Mouse (Mus musculus): Measurements from ENCODE around the gene Nfkbib.

Gene Nfkbib

GRCm38 (mm10) chr7:28719159-28719558 is 48.2 kb downstream of the Nfkbib start:
- DNase-seq (ENCODE audit: low spot score in 2 of 2), result no peak

- DNase-seq (ENCODE audit: low spot score in 2 of 2), result no peak
Measured at GRCm38 (mm10) chr7:28717726-28718125, 49.6 kb downstream of the Nfkbib start.

DNA sequence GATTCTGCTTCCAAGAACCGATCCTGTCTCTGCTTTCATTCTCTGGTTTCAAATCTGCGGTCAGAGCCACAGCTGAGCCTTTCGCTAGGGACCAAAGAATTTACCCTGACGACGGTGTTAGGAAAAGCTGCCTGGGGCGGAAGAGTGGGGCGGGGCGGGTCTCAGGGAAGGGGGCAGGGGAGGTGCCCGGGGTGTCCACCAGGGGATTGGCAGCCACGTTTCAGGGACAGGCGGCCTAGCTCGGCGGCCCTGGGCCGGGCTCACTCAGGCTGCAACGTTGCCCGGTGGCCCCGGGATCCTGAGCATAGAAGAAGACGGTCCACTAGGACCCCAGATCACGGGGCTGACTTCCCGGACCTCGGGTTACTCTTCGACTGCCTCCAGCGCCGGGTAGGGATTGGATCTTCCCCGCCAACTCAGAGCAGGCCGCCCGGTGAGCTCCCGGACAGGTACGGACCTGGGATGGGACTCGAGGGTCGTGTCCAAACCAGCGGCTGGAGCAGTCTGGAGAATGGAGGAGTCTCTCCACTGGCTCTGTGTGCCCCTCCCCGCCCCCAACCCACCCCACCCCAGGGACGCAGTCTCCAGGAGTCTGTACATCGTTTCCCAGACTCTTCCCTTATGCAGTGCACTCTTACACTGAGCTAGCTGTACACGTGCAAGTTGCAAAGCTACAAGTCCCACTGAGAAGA is 50.6 kb downstream of the Nfkbib start, which contains the start of gene Fbxo17:
Gene Fbxo17 (plus strand): TSS at position 215 of the 692 bp plus-strand sequence.
- DNase-seq (ENCODE audit: low spot score in 2 of 2), result peak; percentile 41 to 44

GRCm38 (mm10) chr7:28715598-28715997 is 51.7 kb downstream of the Nfkbib start:
- peak; percentile 21 to 23 for DNase-seq (ENCODE audit: low spot score in 2 of 2)

GRCm38 (mm10) chr7:28714667-28715066 is 52.6 kb downstream of the Nfkbib start:
- no peak for DNase-seq (ENCODE audit: low spot score in 2 of 2)

GRCm38 (mm10) chr7:28710962-28711361 is 56.4 kb downstream of the Nfkbib start:
- DNase-seq (ENCODE audit: low spot score in 2 of 2), result no peak

DNA sequence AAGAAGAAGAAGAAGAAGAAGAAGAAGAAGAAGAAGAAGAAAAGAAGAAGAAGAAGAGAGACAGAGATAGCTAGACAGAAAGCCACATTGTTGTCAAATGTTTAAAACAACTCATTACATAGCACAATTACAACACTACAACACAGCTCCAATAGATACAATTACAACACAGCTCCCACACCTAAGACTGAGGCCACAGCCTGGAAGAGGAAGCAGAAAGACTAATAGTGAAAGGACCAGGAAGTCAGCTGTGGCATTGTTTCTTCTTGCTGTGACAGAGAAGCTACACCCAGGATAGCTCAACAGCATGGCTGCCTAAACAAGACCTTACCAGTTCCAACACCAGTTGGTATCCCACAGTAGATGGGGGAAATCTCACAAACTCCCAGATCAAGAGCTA is 57.9 kb downstream of the Nfkbib start:
- no peak for DNase-seq (ENCODE audit: low spot score in 2 of 2)

All from natural killer cell, adult 2 months (primary cell).